Mouse (Mus musculus) bone marrow, adult 2 months (tissue): Measurements from ENCODE around the gene Myh9.

Experiments
- CTCF ChIP-seq: fragments of 200-500 bp; IDR thresholded peaks from 2 replicates; pipeline ENCODE4 v1.5.1; 2011; ENCODE audit warnings: low read length, control low read depth; ENCODE audit not compliant: control insufficient read depth, insufficient read depth
- POLR2A ChIP-seq: fragments of 200-500 bp; IDR thresholded peaks from 2 replicates; pipeline ENCODE4 v1.6.1; 2011; ENCODE audit warnings: low read depth, mild to moderate bottlenecking, control low read depth, low read length, borderline replicate concordance; ENCODE audit not compliant: control insufficient read depth

DNA sequence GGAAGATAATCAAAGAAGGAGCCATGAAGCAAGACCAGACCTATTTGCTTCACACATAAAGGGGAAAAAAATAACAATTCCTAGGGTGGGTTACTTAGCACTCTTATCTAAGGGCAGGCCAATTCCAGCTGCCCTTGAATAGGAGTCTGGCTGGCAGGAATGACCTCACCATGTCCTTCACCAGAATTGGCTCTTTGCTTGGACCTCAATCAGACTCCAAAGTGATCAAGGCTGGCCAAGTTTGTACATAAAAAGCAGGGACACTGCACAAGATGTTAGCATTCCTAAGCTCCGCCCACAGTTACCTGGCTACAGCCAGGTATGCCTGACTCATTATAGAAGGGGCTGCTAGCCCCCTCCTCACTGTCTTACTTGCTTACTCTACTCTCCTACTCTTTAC lies 16.6 kb downstream of the Myh9 start:
- TF ChIP-seq CTCF (no peak), POLR2A (no peak)
